Mouse (Mus musculus) ES-CJ7 (cell line): ENCODE data around the gene Tesc.

ENCODE experiments used
- DNase-seq: peaks from one replicate; pipeline ENCODE4 v3.0.0; 2011; ENCODE audit warnings: low read depth, low spot score

Tesc gene

GRCm38 (mm10) chr5:118108124-118108793 is 80.7 kb downstream of the Tesc start:
- no peak for DNase-seq

GRCm38 (mm10) chr5:118108794-118109440 is 81.4 kb downstream of the Tesc start:
- no peak for DNase-seq
